Mouse (Mus musculus) myocyte (in vitro differentiated cells): Measurements from ENCODE around the gene Tnfsf10. TPM values are rescaled to one million over a fixed set of nuclear protein-coding genes. Genes with fewer than 3 reads are reported as not detected.

Experiments
- H3K27me3 ChIP-seq: one replicate; pipeline ENCODE4 v1.6.1; 2011; ENCODE audit not compliant: control insufficient read depth, insufficient read depth, insufficient read length
- H3K36me3 ChIP-seq: one replicate; pipeline ENCODE4 v1.6.1; 2011; ENCODE audit not compliant: control insufficient read depth, insufficient read depth
- H3K4me2 ChIP-seq: one replicate; pipeline ENCODE4 v1.6.1; 2011; ENCODE audit warnings: low read depth, control low read depth
- H3K4me3 ChIP-seq: one replicate; pipeline ENCODE4 v1.5.1; 2011; ENCODE audit warnings: mild to moderate bottlenecking, control low read depth, moderate library complexity
- H3K79me2 ChIP-seq: one replicate; pipeline ENCODE4 v1.6.1; 2011; ENCODE audit not compliant: control insufficient read depth, insufficient read depth
- H3ac ChIP-seq: one replicate; pipeline ENCODE4 v1.6.1; 2011; ENCODE audit not compliant: control insufficient read depth, insufficient read length
- CEBPB ChIP-seq: IDR thresholded peaks from 2 replicates; pipeline ENCODE4 v1.6.1; 2011; ENCODE audit warnings: mild to moderate bottlenecking, moderate library complexity; ENCODE audit not compliant: poor library complexity, insufficient read depth, severe bottlenecking
- E2F4 ChIP-seq: IDR thresholded peaks from one replicate; pipeline ENCODE4 v1.6.1; 2011; ENCODE audit warnings: mild to moderate bottlenecking, control low read depth, moderate library complexity; ENCODE audit not compliant: insufficient read depth
- MAX ChIP-seq: IDR thresholded peaks from one replicate; pipeline ENCODE4 v1.6.1; 2011; ENCODE audit warnings: low read depth, mild to moderate bottlenecking, control low read depth
- MYOD1 ChIP-seq, 3 experiments: IDR thresholded peaks; one replicate each; pipeline ENCODE4 v1.6.1; 2011; ENCODE audit warnings: control low read depth in 2 of 3, low read depth in 2 of 3, mild to moderate bottlenecking in 2 of 3, moderate library complexity in 1 of 3; ENCODE audit not compliant: insufficient read length in 2 of 3, control insufficient read depth in 1 of 3
- MYOG ChIP-seq, 3 experiments: IDR thresholded peaks; one replicate each; pipeline ENCODE4 v1.6.1; 2011; ENCODE audit warnings: control low read depth in 2 of 3, low read depth in 2 of 3, mild to moderate bottlenecking in 2 of 3; ENCODE audit not compliant: insufficient read length in 2 of 3, control insufficient read depth in 1 of 3, insufficient read depth in 1 of 3
- POLR2A ChIP-seq: IDR thresholded peaks from one replicate; pipeline ENCODE4 v1.6.1; 2011; ENCODE audit warnings: low read depth, mild to moderate bottlenecking, control low read depth, moderate library complexity; ENCODE audit not compliant: insufficient read length
- POLR2AphosphoS2 ChIP-seq: IDR thresholded peaks from one replicate; pipeline ENCODE4 v1.6.1; 2011; ENCODE audit warnings: low read depth, control low read depth; ENCODE audit not compliant: insufficient read length
- REST ChIP-seq: IDR thresholded peaks from one replicate; pipeline ENCODE4 v1.6.1; 2011; ENCODE audit warnings: mild to moderate bottlenecking, control low read depth, moderate library complexity; ENCODE audit not compliant: insufficient read depth, insufficient read length
- SRF ChIP-seq: IDR thresholded peaks from one replicate; pipeline ENCODE4 v1.6.1; 2011; ENCODE audit warnings: low read depth; ENCODE audit not compliant: control insufficient read depth, insufficient read length
- TCF12 ChIP-seq: IDR thresholded peaks from one replicate; pipeline ENCODE4 v1.6.1; 2011; ENCODE audit warnings: mild to moderate bottlenecking, control low read depth; ENCODE audit not compliant: poor library complexity, insufficient read depth, severe bottlenecking
- TCF3 ChIP-seq: IDR thresholded peaks from one replicate; pipeline ENCODE4 v1.6.1; 2011; ENCODE audit warnings: low read depth, control low read depth; ENCODE audit not compliant: insufficient read length
- USF1 ChIP-seq: IDR thresholded peaks from one replicate; pipeline ENCODE4 v1.6.1; 2011; ENCODE audit warnings: low read depth, mild to moderate bottlenecking, control low read depth, moderate library complexity
- polyA plus RNA-seq: library from polyadenylated mRNA; unstranded; fragments of >200 nt; fragmentation: generic; extraction: Trizol; gene quantifications from one replicate; pipeline ENCODE4 v1.2.1, GENCODE M21; 2012; ENCODE audit warnings: missing spikeins

Tnfsf10 gene
- polyA plus RNA-seq, 1 experiment, result not detected

DNA sequence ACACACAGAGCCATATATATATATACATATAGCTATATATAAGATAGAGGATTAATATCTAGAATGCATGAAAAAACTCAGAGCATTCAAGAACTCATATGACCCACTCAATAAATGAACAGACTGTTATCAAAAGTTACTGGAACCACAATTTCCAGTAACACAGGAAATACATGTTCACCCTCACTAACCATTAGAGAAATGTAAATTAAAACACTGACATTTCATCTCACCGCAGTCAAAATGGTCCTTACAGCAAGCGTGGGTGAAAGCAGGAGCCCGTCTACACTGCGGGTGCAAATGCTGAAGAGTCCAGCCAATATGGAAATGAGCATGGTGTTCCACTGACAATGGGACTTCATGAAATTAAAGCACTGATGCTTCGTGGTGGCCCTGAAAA, 13.9 kb downstream of the Tnfsf10 start:
- no peaks in the 10 kb centered on the region for H3K36me3 ChIP-seq
- H3K4me2 ChIP-seq, result no peak overlapping the region
- no peak overlapping the region for H3K4me3 ChIP-seq
- H3K27me3 ChIP-seq, result peaks cover 6% of the 10 kb centered on the region
- TF ChIP-seq MYOG (IDR thresholded peaks at IDR 0.05; ENCODE audit: control insufficient read depth in 1 of 3, insufficient read depth in 1 of 3, insufficient read length in 2 of 3, low read depth in 2 of 3) (no peak), E2F4 (no peak), REST (no peak), MYOD1 (IDR thresholded peaks at IDR 0.05; ENCODE audit: control insufficient read depth in 1 of 3, insufficient read length in 2 of 3, low read depth in 2 of 3) (no peak), SRF (no peak), TCF3 (no peak), USF1 (no peak), TCF12 (no peak)
- H3ac ChIP-seq, result no peak overlapping the region
- H3K79me2 ChIP-seq, result no peaks in the 10 kb centered on the region

DNA sequence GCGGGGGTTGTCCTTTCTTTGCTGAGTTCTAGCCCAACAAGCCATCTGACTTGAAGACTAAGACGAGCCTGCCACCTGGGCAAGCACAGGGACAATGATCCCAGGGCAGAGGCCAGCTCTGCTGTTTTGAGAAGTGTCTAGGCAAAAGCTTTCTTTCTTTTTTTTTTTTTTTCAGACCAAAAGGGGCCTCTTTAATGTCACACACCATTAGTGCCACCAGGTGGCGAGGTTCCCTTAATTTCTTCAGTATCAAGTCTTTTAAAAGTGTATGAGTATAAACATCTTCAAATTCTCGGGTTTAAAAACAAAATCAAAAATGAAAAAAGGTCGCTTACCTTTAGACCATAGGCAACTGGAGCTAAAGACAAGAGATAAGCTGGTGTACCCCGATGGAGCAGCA, 21.6 kb downstream of the Tnfsf10 start:
- no peaks in the 10 kb centered on the region for H3K36me3 ChIP-seq
- no peak overlapping the region for H3K4me2 ChIP-seq
- no peaks in the 10 kb centered on the region for H3K79me2 ChIP-seq
- no peak overlapping the region for H3K4me3 ChIP-seq
- no peak overlapping the region for H3ac ChIP-seq
- TF ChIP-seq POLR2A (no peak), MYOG (IDR thresholded peaks at IDR 0.05; ENCODE audit: control insufficient read depth in 1 of 3, insufficient read depth in 1 of 3, insufficient read length in 2 of 3, low read depth in 2 of 3) (no peak), E2F4 (no peak), TCF3 (no peak), CEBPB (no peak), SRF (no peak), MAX (no peak), MYOD1 (IDR thresholded peaks at IDR 0.05; ENCODE audit: control insufficient read depth in 1 of 3, insufficient read length in 2 of 3, low read depth in 2 of 3) (no peak), USF1 (no peak)
- peaks cover 13% of the 10 kb centered on the region for H3K27me3 ChIP-seq

GRCm38 (mm10) chr3:27338887-27339286, 22.1 kb downstream of the Tnfsf10 start:
- TF ChIP-seq MYOG (IDR thresholded peaks at IDR 0.05; ENCODE audit: control insufficient read depth in 1 of 3, insufficient read depth in 1 of 3, insufficient read length in 2 of 3, low read depth in 2 of 3) (no peak), USF1 (no peak), POLR2AphosphoS2 (no peak), MYOD1 (IDR thresholded peaks at IDR 0.05; ENCODE audit: control insufficient read depth in 1 of 3, insufficient read length in 2 of 3, low read depth in 2 of 3) (no peak), TCF3 (no peak), REST (no peak)
- H3K79me2 ChIP-seq, result no peaks in the 10 kb centered on the region
- H3K27me3 ChIP-seq, result peaks cover 13% of the 10 kb centered on the region
- no peak overlapping the region for H3ac ChIP-seq
- H3K4me2 ChIP-seq, result no peak overlapping the region
- no peak overlapping the region for H3K4me3 ChIP-seq
- H3K36me3 ChIP-seq, result no peaks in the 10 kb centered on the region

GRCm38 (mm10) chr3:27340757-27341156, 23.9 kb downstream of the Tnfsf10 start:
- Histone ChIP-seq H3K79me2 (no peaks in the 10 kb centered on the region), H3K27me3 (peaks cover 7% of the 10 kb centered on the region), H3K4me2 (no peak overlapping the region), H3K4me3 (no peak overlapping the region), H3ac (no peak overlapping the region), H3K36me3 (no peaks in the 10 kb centered on the region)
- TF ChIP-seq SRF (no peak), POLR2AphosphoS2 (no peak), POLR2A (no peak), TCF12 (no peak), USF1 (no peak), REST (no peak), MAX (no peak), MYOD1 (IDR thresholded peaks at IDR 0.05; ENCODE audit: control insufficient read depth in 1 of 3, insufficient read length in 2 of 3, low read depth in 2 of 3) (no peak), CEBPB (no peak), MYOG (IDR thresholded peaks at IDR 0.05; ENCODE audit: control insufficient read depth in 1 of 3, insufficient read depth in 1 of 3, insufficient read length in 2 of 3, low read depth in 2 of 3) (no peak), TCF3 (no peak), E2F4 (no peak)

- H3K36me3 ChIP-seq, result no peaks in the 10 kb centered on the region
- peaks cover 6% of the 10 kb centered on the region for H3K27me3 ChIP-seq
- TF ChIP-seq TCF12 (no peak), CEBPB (no peak), MAX (no peak), REST (no peak), MYOG (IDR thresholded peaks at IDR 0.05; ENCODE audit: control insufficient read depth in 1 of 3, insufficient read depth in 1 of 3, insufficient read length in 2 of 3, low read depth in 2 of 3) (no peak), USF1 (no peak), MYOD1 (IDR thresholded peaks at IDR 0.05; ENCODE audit: control insufficient read depth in 1 of 3, insufficient read length in 2 of 3, low read depth in 2 of 3) (no peak), TCF3 (no peak), POLR2A (no peak), SRF (no peak), POLR2AphosphoS2 (no peak), E2F4 (no peak)
- H3K4me3 ChIP-seq, result no peak overlapping the region
- H3ac ChIP-seq, result no peak overlapping the region
- H3K79me2 ChIP-seq, result no peaks in the 10 kb centered on the region
- H3K4me2 ChIP-seq, result no peak overlapping the region
These were observed 25.6 kb downstream of the Tnfsf10 start for GRCm38 (mm10) chr3:27342462-27342861.
